Mouse (Mus musculus) neural tube, embryonic 12.5 days (tissue): ENCODE data around the gene Lpin3. TPM values are rescaled to one million over a fixed set of nuclear protein-coding genes. Genes with fewer than 3 reads are reported as not detected.

Experiments used
- ATAC-seq: fragments of 200-750 bp; cut with Nextera tagmentation; 2 replicates; pipeline ENCODE4 v1.8.0; 2017; ENCODE audit warnings: low read depth, mild to moderate bottlenecking, moderate TSS enrichment, moderate library complexity; ENCODE audit not compliant: low FRiP score
- H3K27ac ChIP-seq: fragments of 300-500 bp; sonication (generic); 2 replicates; pipeline ENCODE4 v1.5.1; 2016
- H3K27me3 ChIP-seq: fragments of 300-500 bp; sonication (generic); replicated peaks from 2 replicates; pipeline ENCODE4 v1.6.1; 2016; ENCODE audit warnings: mild to moderate bottlenecking
- H3K36me3 ChIP-seq: fragments of 300-500 bp; sonication (generic); 2 replicates; pipeline ENCODE4 v1.6.1; 2016; ENCODE audit warnings: mild to moderate bottlenecking
- H3K4me1 ChIP-seq: fragments of 300-500 bp; sonication (generic); 2 replicates; pipeline ENCODE4 v1.6.1; 2016
- H3K4me2 ChIP-seq: fragments of 300-500 bp; sonication (generic); replicated peaks from 2 replicates; pipeline ENCODE4 v1.6.1; 2016; ENCODE audit warnings: mild to moderate bottlenecking
- H3K4me3 ChIP-seq: fragments of 300-500 bp; sonication (generic); 2 replicates; pipeline ENCODE4 v1.5.1; 2016
- H3K9ac ChIP-seq: fragments of 300-500 bp; sonication (generic); 2 replicates; pipeline ENCODE4 v1.6.1; 2016; ENCODE audit warnings: mild to moderate bottlenecking
- H3K9me3 ChIP-seq: fragments of 300-500 bp; sonication (generic); 2 replicates; pipeline ENCODE4 v1.6.1; 2016; ENCODE audit warnings: mild to moderate bottlenecking
- WGBS: fragments of 180-500 bp; shearing (Covaris S2); methylation state at CpG from one replicate; pipeline ENCODE4 v1.1.7; 2016; 5-methylcytosine and 5-hydroxymethylcytosine counted together
- polyA plus RNA-seq: library from polyadenylated mRNA; unstranded; fragments of >200 nt; fragmentation: Nextera tagmentation; extraction: Ambion mirVana; gene quantifications from 2 replicates; pipeline ENCODE4 v1.2.1, GENCODE M21; 2016

The Lpin3 gene
- 0.43 and 0.47 TPM in 2 replicates for polyA plus RNA-seq

DNA sequence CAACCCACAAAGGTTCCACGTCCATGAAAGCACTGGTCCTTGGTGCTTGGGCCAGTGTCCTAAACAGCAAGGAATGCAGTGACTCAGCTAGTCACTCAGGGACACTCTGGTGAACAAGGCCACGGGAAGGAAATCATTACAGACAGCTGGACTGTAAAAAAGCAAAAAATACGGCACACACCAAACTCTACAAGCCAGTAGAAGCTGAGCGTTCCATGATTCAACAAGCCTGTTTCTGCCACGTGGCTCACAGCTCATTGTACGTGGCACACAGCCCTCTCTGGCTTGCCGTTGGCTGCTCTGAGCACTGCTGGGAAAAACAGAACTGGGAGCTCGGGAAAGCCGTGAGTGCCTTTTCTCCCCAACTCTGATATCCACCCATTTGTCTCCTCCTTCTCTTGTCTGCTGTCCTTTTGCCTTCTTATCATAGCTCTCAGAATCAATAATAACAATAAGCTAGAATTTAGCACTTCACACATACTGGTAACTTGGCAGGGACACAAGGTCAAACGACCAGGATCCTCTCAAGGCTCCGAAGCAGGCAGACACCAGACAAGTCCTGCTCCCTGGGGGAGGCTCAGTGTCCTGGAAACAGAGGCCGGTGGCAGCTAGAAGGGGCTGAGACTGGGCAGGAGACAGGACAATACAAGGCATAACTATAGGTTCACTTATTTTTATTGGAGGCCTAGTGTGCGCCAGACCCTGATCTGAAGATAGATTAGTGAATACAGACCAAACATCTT lies at the start of gene Lpin3:
TSS of gene Lpin3 (plus strand) at position 218 of the 743 bp plus-strand sequence.
- Histone ChIP-seq H3K9ac (no peak within 1 kb of the TSS), H3K27ac (no peak within 1 kb of the TSS), H3K36me3 (no peaks in the 10 kb centered on the region), H3K9me3 (0 out of 2 replicates have a peak, but pooled peaks cover 3% of the 10 kb centered on the region), H3K27me3 (no peaks in the 10 kb centered on the region), H3K4me3 (no peak within 1 kb of the TSS), H3K4me2 (no peak within 1 kb of the TSS), H3K4me1 (no peaks in the 10 kb centered on the region)
- WGBS: 75% methylated on average over 13 of the region's 13 CpGs
- no peak for ATAC-seq

DNA sequence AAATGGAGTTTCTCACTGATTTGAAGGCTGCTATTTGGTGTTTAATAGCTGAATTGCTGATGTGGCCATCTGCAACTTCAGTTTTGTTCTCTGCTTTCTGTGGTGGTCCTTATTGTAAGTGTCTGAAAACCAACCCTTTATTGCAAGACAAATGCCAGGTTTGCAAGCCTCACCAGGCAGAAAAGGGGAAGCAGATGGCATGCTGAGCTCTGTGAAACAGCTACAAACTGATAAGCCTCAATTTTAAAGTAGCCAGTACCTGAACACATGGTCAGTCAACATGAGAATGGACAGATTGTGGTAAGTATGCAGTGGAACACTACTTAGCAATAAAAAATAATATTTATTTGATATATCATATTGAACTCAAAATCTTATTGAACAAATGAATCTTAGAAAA lies 39.6 kb upstream of the Lpin3 start:
- Histone ChIP-seq H3K4me2 (no peak overlapping the region), H3K9ac (no peak overlapping the region), H3K4me3 (no peak overlapping the region), H3K9me3 (no peaks in the 10 kb centered on the region), H3K36me3 (no peaks in the 10 kb centered on the region), H3K27me3 (no peaks in the 10 kb centered on the region), H3K27ac (no peak overlapping the region), H3K4me1 (no peaks in the 10 kb centered on the region)
- ATAC-seq: no peak

DNA sequence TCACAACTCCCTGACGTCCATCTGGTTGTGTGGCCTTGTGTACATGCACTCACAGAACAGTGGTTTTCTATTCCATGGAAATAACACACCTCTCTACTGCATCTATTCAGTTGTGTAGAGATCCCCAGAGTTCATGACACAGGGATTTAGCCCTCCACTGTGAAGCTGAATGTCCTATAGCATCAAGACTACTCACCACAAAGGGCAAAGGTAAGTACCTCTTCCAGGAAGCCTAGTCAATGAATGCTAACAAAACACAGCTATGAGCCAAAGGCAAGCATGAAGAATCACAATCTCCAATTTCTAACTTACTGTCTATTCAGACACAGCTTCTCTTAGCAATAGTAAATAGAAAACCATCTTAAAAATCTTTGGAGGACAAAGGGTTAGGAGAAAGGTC lies 32.8 kb upstream of the Lpin3 start:
- no peak overlapping the region for H3K4me3 ChIP-seq
- no peaks in the 10 kb centered on the region for H3K36me3 ChIP-seq
- WGBS: 74% methylated on average over 1 of the region's 1 CpGs
- H3K4me2 ChIP-seq: no peak overlapping the region
- no peak overlapping the region for H3K27ac ChIP-seq
- ATAC-seq: no peak
- no peaks in the 10 kb centered on the region for H3K9me3 ChIP-seq
- no peak overlapping the region for H3K9ac ChIP-seq
- no peaks in the 10 kb centered on the region for H3K27me3 ChIP-seq
- H3K4me1 ChIP-seq: no peaks in the 10 kb centered on the region

DNA sequence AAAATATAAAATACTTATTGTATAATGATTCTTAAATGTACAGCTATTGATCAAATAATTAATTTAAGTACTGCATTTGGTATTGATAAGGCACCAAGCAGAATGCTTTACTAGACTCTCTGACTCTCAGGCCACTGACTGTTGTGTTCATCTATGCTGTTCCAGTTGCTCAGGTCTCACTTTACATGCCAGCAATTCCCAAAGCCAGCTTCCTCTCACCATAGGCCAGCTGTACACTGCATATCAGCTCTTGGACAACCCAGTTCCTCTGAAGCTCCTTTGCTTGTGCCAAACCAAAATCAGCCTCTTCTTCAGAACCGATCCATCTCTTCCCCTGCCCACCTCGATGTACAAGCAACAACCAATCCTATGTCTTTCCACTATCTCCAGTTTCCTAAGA lies 32.3 kb upstream of the Lpin3 start:
- H3K27me3 ChIP-seq: no peaks in the 10 kb centered on the region
- H3K9ac ChIP-seq: no peak overlapping the region
- H3K9me3 ChIP-seq: no peaks in the 10 kb centered on the region
- H3K4me2 ChIP-seq: no peak overlapping the region
- no peaks in the 10 kb centered on the region for H3K36me3 ChIP-seq
- H3K4me3 ChIP-seq: no peak overlapping the region
- H3K27ac ChIP-seq: no peak overlapping the region
- H3K4me1 ChIP-seq: no peaks in the 10 kb centered on the region
- 90% methylated on average over 2 of the region's 2 CpGs for WGBS
- ATAC-seq: no peak

DNA sequence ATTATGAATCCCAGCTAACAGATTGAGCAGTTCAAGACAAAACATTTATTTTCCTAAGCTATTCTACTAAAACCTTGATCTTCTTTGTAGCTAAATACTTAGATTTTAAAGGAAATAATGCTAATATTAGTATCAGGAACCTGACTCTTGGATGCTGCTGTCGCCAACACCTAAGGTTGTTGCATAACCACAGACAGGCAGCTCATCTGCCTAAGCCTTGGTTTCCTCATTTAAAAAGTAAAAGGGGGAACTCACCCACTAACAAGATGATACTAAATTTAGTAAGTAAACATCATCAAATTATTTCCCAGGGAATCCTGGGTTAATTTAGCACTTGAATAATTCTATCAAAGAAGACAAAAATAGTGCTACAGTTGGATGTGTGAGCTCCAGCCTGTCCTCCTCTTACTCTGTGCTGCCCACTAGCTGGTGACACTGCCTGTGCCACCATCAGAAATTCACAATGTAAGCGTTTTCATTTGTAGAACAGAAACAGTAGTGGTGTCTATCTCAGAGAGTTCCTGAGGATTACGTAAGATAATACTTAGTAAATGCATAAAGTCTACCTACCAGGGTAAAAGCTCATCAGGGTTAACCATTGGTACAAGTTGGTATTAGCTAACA lies 30.7 kb upstream of the Lpin3 start:
- no peaks in the 10 kb centered on the region for H3K4me1 ChIP-seq
- no peaks in the 10 kb centered on the region for H3K36me3 ChIP-seq
- 83% methylated on average over 3 of the region's 3 CpGs for WGBS
- no peaks in the 10 kb centered on the region for H3K9me3 ChIP-seq
- H3K4me2 ChIP-seq: no peak overlapping the region
- no peak overlapping the region for H3K9ac ChIP-seq
- no peak overlapping the region for H3K4me3 ChIP-seq
- no peak overlapping the region for H3K27ac ChIP-seq
- no peaks in the 10 kb centered on the region for H3K27me3 ChIP-seq
- no peak for ATAC-seq

DNA sequence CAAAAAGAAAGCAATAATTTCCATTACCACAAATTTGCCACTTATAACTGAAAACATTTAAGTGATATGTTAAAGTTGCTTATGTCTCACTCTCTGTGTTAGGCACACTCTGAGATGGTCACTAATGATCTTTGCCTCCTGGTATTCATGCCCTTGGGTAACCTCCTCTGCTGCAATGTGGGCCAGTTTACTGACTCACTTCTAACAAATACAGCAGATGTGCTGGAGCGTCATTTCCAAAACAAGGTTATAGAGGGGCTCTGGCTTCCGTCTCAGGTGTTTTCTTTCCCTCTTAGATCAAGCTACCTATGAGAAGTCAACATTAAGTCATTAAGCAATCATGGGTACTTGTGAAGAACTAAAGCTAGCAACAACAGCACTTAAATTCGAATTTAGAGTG lies 30.1 kb upstream of the Lpin3 start:
- no peaks in the 10 kb centered on the region for H3K4me1 ChIP-seq
- ATAC-seq: no peak
- H3K9ac ChIP-seq: no peak overlapping the region
- H3K4me2 ChIP-seq: no peak overlapping the region
- H3K9me3 ChIP-seq: no peaks in the 10 kb centered on the region
- no peaks in the 10 kb centered on the region for H3K27me3 ChIP-seq
- H3K27ac ChIP-seq: no peak overlapping the region
- 86% methylated on average over 3 of the region's 3 CpGs for WGBS
- no peaks in the 10 kb centered on the region for H3K36me3 ChIP-seq
- H3K4me3 ChIP-seq: no peak overlapping the region

DNA sequence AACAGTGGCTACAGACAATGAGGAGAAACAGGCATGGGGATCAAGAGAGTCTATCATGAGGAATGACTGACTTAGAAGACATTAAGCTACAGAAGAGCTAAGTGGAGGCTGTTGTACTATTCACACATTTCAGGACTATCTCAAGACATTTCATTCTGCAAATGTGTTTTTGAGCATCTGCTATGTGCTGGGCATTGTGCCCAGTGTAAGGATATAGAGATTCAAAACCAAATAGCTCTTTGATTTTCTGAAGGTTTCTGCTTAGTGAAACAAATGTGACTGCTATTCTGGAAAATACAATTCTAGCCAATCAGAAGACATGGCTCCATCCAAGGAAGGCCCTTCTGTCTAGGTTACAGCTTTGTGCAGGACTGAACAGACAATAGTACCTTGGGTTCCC lies 25.8 kb upstream of the Lpin3 start:
- Histone ChIP-seq H3K36me3 (no peaks in the 10 kb centered on the region), H3K4me1 (no peaks in the 10 kb centered on the region), H3K9me3 (no peaks in the 10 kb centered on the region; the same call in 1 of the 2 replicates), H3K4me3 (no peak overlapping the region), H3K9ac (no peak overlapping the region), H3K27me3 (no peaks in the 10 kb centered on the region), H3K4me2 (no peak overlapping the region), H3K27ac (no peak overlapping the region)
- no peak for ATAC-seq

DNA sequence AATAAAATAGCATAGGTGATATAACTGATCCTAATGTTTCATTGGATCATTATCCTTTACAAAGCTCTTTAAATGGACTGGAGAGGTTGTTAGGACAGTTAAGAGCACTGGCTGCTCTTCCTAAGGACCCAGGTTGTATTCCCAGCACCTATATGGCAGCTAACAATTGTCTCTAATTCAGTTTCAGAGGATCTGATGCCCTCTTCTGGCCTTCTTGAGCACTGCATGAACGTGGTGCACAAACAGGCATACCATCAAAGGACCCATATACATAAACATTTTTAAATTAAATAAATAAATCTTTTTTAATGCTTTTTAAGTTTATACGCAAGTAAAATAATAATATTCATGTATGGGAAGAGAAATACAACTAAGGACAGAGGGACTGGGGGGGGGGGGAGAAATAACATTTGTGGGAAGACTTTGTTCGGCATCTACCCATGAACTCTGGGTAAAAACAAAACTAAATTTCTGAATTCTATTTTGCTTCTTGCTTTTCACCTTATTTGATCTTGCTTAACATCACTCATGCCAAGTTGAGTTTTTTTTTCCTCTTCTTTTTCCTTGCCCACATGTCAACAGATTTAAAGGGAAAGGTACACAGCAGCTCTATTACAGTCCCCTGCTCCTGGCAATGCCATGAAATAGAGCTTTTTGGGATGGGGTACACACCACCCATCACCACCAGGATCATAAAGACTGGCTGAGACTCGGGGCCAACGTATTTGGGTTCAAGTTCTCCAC lies 23.9 kb upstream of the Lpin3 start:
- H3K9me3 ChIP-seq: no peaks in the 10 kb centered on the region; the same call in 1 of the 2 replicates

DNA sequence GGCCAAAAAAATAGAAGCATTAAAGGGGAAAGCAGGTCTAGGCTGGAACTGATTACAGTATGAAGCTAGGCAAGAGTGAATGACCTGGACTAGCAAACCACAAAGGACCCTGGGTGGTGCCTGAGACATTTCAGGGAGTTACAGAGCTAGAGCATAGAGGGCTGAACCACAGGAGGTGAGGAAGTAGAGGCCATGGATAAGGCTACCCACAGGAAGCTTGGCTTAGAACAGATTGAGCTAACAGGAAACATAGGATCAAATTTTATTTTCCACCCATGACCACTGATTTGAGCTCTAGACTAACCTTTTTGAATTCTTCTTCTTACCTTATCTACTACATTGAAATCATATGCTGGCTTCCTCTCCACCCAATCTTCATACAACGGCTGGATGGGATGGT lies 20.1 kb upstream of the Lpin3 start:
- no peaks in the 10 kb centered on the region for H3K27me3 ChIP-seq
- no peak overlapping the region for H3K9ac ChIP-seq
- H3K27ac ChIP-seq: no peak overlapping the region
- ATAC-seq: no peak
- no peak overlapping the region for H3K4me3 ChIP-seq
- no peaks in the 10 kb centered on the region for H3K4me1 ChIP-seq
- no peaks in the 10 kb centered on the region; the same call in 1 of the 2 replicates for H3K9me3 ChIP-seq
- 91% methylated on average over 1 of the region's 1 CpGs for WGBS
- H3K36me3 ChIP-seq: no peaks in the 10 kb centered on the region
- H3K4me2 ChIP-seq: no peak overlapping the region

More for the DNA sequence above, 23.9 kb upstream of the Lpin3 start:
- no peak for ATAC-seq
- no peak overlapping the region for H3K27ac ChIP-seq
- no peak overlapping the region for H3K9ac ChIP-seq
- H3K4me3 ChIP-seq: no peak overlapping the region
- H3K4me2 ChIP-seq: no peak overlapping the region
- H3K27me3 ChIP-seq: no peaks in the 10 kb centered on the region
- no peaks in the 10 kb centered on the region for H3K4me1 ChIP-seq
- no peaks in the 10 kb centered on the region for H3K36me3 ChIP-seq
- WGBS: 80% methylated on average over 5 of the region's 5 CpGs

DNA sequence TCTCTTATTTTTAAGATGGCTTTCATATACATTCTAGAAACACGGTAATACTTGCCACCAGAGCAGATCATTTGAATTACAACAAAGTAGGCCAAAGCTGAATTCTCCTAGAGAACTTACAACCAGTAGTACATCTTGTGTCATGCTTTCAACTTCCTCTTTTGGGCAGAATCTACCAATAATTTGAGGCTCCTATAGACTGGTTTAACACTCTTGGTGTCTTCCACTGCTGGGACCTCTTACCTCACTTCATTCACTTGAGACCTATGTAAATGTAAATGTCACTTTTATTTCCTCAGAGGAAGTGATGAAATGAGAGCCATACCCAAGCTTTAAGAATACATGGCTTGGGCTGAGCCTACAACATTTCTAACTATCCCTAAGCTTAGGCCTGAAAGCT lies 16.4 kb upstream of the Lpin3 start:
- Histone ChIP-seq H3K4me1 (no peaks in the 10 kb centered on the region), H3K27me3 (no peaks in the 10 kb centered on the region), H3K4me2 (no peak overlapping the region), H3K9me3 (no peaks in the 10 kb centered on the region), H3K36me3 (no peaks in the 10 kb centered on the region), H3K9ac (no peak overlapping the region), H3K27ac (no peak overlapping the region), H3K4me3 (no peak overlapping the region)
- 86% methylated on average over 1 of the region's 1 CpGs for WGBS
- no peak for ATAC-seq

DNA sequence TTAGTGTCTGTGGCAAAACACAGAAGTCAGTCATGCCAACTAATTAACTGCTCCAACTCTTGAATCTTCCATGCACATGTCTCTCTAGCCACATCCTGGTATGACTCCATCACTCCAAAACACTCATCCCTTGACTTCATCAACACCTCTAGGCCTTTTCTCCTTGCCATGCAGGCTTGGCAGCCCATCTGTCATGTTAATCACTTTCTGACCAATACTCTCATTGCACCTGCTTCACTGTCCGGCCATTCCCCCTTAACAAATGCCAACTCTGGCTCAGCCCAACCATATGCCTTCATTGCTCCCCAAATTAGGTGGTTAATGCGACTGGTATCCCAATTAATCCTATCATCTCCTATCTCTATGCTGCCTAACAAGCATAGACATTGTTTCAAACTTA lies 15.2 kb upstream of the Lpin3 start:
- 78% methylated on average over 2 of the region's 2 CpGs for WGBS
- no peaks in the 10 kb centered on the region for H3K36me3 ChIP-seq
- H3K9ac ChIP-seq: no peak overlapping the region
- no peak for ATAC-seq
- H3K27me3 ChIP-seq: no peaks in the 10 kb centered on the region
- H3K4me2 ChIP-seq: no peak overlapping the region
- H3K4me1 ChIP-seq: no peaks in the 10 kb centered on the region
- no peak overlapping the region for H3K4me3 ChIP-seq
- no peaks in the 10 kb centered on the region for H3K9me3 ChIP-seq
- H3K27ac ChIP-seq: no peak overlapping the region

DNA sequence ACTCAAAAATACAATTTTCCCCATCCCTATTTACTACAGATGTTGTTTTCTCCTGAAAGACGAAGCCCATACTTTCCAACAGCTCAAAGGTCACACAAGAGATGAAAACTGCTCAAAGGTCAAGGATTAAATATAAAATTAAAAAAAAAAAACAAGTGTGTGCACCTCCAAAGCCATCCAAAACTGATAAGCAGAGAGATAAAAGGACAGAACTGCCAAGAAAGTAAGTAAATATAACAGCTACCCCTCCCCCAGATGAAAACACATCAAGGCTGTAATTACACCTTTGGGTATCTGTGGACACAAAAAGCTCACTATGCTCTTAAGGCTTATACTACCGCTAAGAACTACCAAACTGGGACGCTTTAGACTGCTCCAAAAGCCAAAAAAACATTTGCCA lies 11.0 kb upstream of the Lpin3 start:
- ATAC-seq: no peak
- Histone ChIP-seq H3K4me3 (no peak overlapping the region), H3K4me1 (peaks cover 6% of the 10 kb centered on the region), H3K9ac (no peak overlapping the region), H3K27ac (no peak overlapping the region), H3K27me3 (no peaks in the 10 kb centered on the region), H3K9me3 (no peaks in the 10 kb centered on the region), H3K36me3 (no peaks in the 10 kb centered on the region), H3K4me2 (no peak overlapping the region)
- 73% methylated on average over 3 of the region's 3 CpGs for WGBS
